Mouse (Mus musculus) lung, postnatal 0 days (tissue): ENCODE data around the gene Insrr.

Source experiments
- CTCF ChIP-seq: IDR thresholded peaks from 2 replicates; pipeline ENCODE4 v1.5.1; 2016; ENCODE audit warnings: antibody characterized with exemption, mild to moderate bottlenecking
- EP300 ChIP-seq: IDR thresholded peaks from 2 replicates; pipeline ENCODE4 v1.6.1; 2016; ENCODE audit warnings: antibody characterized with exemption, mild to moderate bottlenecking, control low read depth

GRCm38 (mm10) chr3:87783282-87784023 is 13.3 kb upstream of the Insrr start:
- no peak for TF ChIP-seq CTCF
- TF ChIP-seq EP300, result no peak
